Mouse (Mus musculus) E14TG2a.4 (cell line): ENCODE results near the gene Plpp2.

ENCODE experiments used
- CTCF ChIP-seq: conservative IDR thresholded peaks from 2 replicates; pipeline ENCODE4 v1.5.1; 2014; ENCODE audit warnings: low read length
- NANOG ChIP-seq: IDR thresholded peaks from 2 replicates; pipeline ENCODE4 v1.6.1; 2014; ENCODE audit warnings: borderline replicate concordance, low read length, mixed read lengths

DNA sequence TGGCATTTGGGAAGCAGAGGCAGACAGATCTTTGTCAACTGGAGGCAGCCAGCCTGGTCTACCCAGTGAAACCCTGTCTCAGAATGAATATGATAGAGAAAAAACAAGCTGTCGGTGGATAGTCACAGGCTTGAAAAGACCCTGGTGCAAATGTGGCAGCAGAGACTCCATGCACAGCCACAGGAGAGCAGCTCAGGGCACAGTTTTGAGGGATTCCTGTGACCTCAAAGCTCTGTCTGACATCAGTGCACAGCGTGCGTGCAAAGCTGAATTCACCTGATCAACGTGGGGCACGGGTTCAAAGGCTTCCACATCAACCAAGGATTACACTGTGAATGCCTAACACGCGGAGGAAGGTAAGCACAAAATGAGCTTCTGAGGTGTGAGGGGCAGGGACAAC, 46.8 kb upstream of the Plpp2 start:
- TF ChIP-seq NANOG (no peak), CTCF (no peak)
